10 mouse cellular contexts compared by ENCODE assay signal in the genomic region with DNA sequence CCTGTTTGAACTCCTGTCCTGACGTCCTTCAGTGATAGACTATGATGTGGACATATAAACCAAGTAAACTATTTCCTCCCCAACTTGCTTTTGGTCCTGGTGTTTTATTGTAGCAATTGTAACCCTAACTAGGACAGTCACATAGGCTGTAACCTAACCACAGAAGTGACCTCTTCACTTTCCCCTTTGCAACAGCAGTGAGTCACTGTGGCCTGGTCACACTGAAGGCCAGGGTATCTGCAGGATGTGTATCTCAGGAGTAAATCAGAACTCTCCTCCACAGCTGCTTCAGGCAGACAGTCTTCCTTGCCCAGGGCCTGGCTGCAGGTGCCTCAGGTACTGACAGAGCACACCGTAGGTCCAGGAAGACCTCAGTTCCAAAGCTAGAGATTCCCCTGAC.
"Had no signal": no experiment of that assay in that cellular context is flagged by ENCODE, and none has a peak within 500 bp of the region (broad histone marks: within the 10 kb centered on the region; RNA-seq: fewer than 3 reads in every experiment).

No protein-coding gene starts in this region.

- DNase-seq: gastrocnemius, postnatal 14 days; gastrocnemius, postnatal 36 days; heart, adult 18-20 months; heart, postnatal 10 days; kidney, adult 11 months; kidney, adult 2 months; kidney, adult 9 months; kidney, postnatal 14 days; kidney, postnatal 36 days; left cerebral cortex, postnatal 4 days had no signal
